Mouse (Mus musculus) forebrain, embryonic 14.5 days (tissue): ENCODE measurements around the gene Nsmce1. TPM values are rescaled to one million over a fixed set of nuclear protein-coding genes. Genes with fewer than 3 reads are reported as not detected.

ENCODE experiments used
- ATAC-seq: fragments of 200-750 bp; cut with Nextera tagmentation; 2 replicates; pipeline ENCODE4 v1.8.0; 2017; ENCODE audit warnings: mild to moderate bottlenecking, moderate library complexity
- DNase-seq: peaks from one replicate; pipeline ENCODE4 v3.0.0-alpha.2; 2015; ENCODE audit warnings: low spot score
- H3K27ac ChIP-seq: fragments of 300-500 bp; sonication (generic); 2 replicates; pipeline ENCODE4 v1.5.1; 2014; ENCODE audit warnings: low read depth, mild to moderate bottlenecking, control low read depth, low read length, moderate library complexity
- H3K27me3 ChIP-seq: fragments of 300-500 bp; sonication (generic); replicated peaks from 2 replicates; pipeline ENCODE4 v1.6.1; 2014; ENCODE audit warnings: low read length, control low read depth, mixed read lengths; ENCODE audit not compliant: control insufficient read depth, insufficient read depth
- H3K36me3 ChIP-seq: fragments of 300-500 bp; sonication (generic); 2 replicates; pipeline ENCODE4 v1.6.1; 2014; ENCODE audit warnings: low read length, control low read depth; ENCODE audit not compliant: control insufficient read depth, insufficient read depth
- H3K4me1 ChIP-seq: fragments of 300-500 bp; sonication (generic); 2 replicates; pipeline ENCODE4 v1.6.1; 2014; ENCODE audit warnings: antibody characterized with exemption, low read length, control low read depth; ENCODE audit not compliant: control insufficient read depth, insufficient read depth
- H3K4me2 ChIP-seq: fragments of 300-500 bp; sonication (generic); 2 replicates; pipeline ENCODE4 v1.6.1; 2014; ENCODE audit warnings: mild to moderate bottlenecking, control low read depth, low read length
- H3K4me3 ChIP-seq: fragments of 300-500 bp; sonication (generic); 2 replicates; pipeline ENCODE4 v1.5.1; 2014; ENCODE audit warnings: low read depth, low read length, control low read depth
- H3K9ac ChIP-seq: fragments of 300-500 bp; sonication (generic); 2 replicates; pipeline ENCODE4 v1.6.1; 2014; ENCODE audit warnings: mild to moderate bottlenecking, low read length, control low read depth, moderate library complexity
- H3K9me3 ChIP-seq: fragments of 300-500 bp; sonication (generic); replicated peaks from 2 replicates; pipeline ENCODE4 v1.6.1; 2016; ENCODE audit warnings: low read length, control low read depth, mixed read lengths; ENCODE audit not compliant: control insufficient read depth
- whole genome bisulfite sequencing: fragments of 180-500 bp; shearing (Covaris S2); extraction: QIAGEN DNeasy Blood & Tissue Kit; methylation state at CpG from one replicate; pipeline ENCODE4 v1.1.7; 2014; 5-methylcytosine and 5-hydroxymethylcytosine counted together
- polyA plus RNA-seq: library from polyadenylated mRNA; unstranded; fragments of >200 nt; fragmentation: Nextera tagmentation; extraction: Ambion mirVana; gene quantifications from 2 replicates; pipeline ENCODE4 v1.2.1, GENCODE M21; 2014

Nsmce1 gene
- polyA plus RNA-seq, 1 experiment from 2014 or later, result 149 TPM

- no peak for ATAC-seq
- H3K4me2 ChIP-seq, result no peak overlapping the region
Measured at GRCm38 (mm10) chr7:125420190-125420589, 71.2 kb downstream of the Nsmce1 start.

DNA sequence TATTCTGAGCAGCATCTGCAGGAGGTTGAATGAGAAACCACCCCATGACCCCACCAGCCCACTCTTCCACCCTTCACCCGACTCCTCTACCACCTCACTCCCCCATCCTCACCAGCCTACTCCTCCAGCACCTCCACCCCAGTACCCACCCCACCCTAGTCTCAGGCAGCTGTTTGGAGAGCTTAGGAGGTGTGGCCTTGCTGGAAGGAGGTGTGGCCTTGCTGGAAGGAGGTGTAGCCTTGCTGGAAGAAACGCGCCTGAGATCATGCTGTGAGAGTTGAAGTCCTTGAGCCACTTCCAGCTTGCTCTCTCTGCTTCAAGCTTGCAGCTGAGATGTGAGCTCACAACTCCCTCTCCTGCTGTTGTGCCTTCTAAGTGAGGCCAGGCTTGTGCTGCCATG, 73.0 kb downstream of the Nsmce1 start:
- ATAC-seq, result no peak
- Histone ChIP-seq H3K4me1 (no peaks in the 10 kb centered on the region), H3K36me3 (no peaks in the 10 kb centered on the region), H3K4me3 (no peak overlapping the region), H3K27me3 (0 out of 2 replicates have a peak, but pooled peaks cover 3% of the 10 kb centered on the region), H3K27ac (no peak overlapping the region), H3K9ac (no peak overlapping the region), H3K4me2 (no peak overlapping the region), H3K9me3 (no peaks in the 10 kb centered on the region)
- no peak for DNase-seq
- 28% methylated on average over 3 of the region's 3 CpGs for WGBS

More at GRCm38 (mm10) chr7:125420190-125420589, 71.2 kb downstream of the Nsmce1 start:
- no peak for DNase-seq
- Histone ChIP-seq H3K27ac (no peak overlapping the region), H3K9ac (no peak overlapping the region), H3K9me3 (no peaks in the 10 kb centered on the region), H3K4me3 (no peak overlapping the region), H3K4me1 (no peaks in the 10 kb centered on the region), H3K27me3 (0 out of 2 replicates have a peak, but pooled peaks cover 3% of the 10 kb centered on the region), H3K36me3 (no peaks in the 10 kb centered on the region)
- 62% methylated on average over 2 of the region's 2 CpGs for WGBS

Other genes with a start within 250 kb of the Nsmce1 start
- gene Kdm8, start 46.9 kb downstream of the Nsmce1 start, polyA plus RNA-seq, result 5.2 TPM in 2 replicates
- 1.1 and 2.5 TPM in 2 replicates for gene Il4ra, start 60.5 kb upstream of the Nsmce1 start, polyA plus RNA-seq
- 0.17 and 0.22 TPM in 2 replicates for gene Il21r, start 111.8 kb upstream of the Nsmce1 start, polyA plus RNA-seq
- 33.5 and 41.0 TPM in 2 replicates for gene Gtf3c1, start 216.2 kb upstream of the Nsmce1 start, polyA plus RNA-seq
- 5.3 and 7.3 TPM in 2 replicates for gene D430042O09Rik, start 216.3 kb upstream of the Nsmce1 start, polyA plus RNA-seq